8 mouse cellular contexts compared by ENCODE assay signal in genomic region chr1:72877892-72878291, GRCm38 (mm10). TPM values are rescaled to one million over a fixed set of nuclear protein-coding genes. Genes with fewer than 3 reads are reported as not detected.
DNase-seq lines count a peak whose midpoint lies in the region; ATAC-seq and TF ChIP-seq lines count a peak whose summit lies in the region.

No protein-coding gene starts in this region.

- WGBS in heart, embryonic 13.5 days, result 0% methylated on average over 3 of the region's 3 CpGs
- WGBS in kidney, postnatal 0 days, result 6% methylated on average over 3 of the region's 3 CpGs
- 2% methylated on average over 3 of the region's 3 CpGs for WGBS in midbrain, embryonic 10.5 days

- TF ChIP-seq CTCF in testis, adult 2 months (IDR thresholded peaks at IDR 0.05; ENCODE audit: control insufficient read depth, insufficient read depth, insufficient replicate concordance, low read depth, low read length), result peak; percentile 49; the same call in 1 of the 2 replicates
- TF ChIP-seq CTCF in kidney, postnatal 0 days (IDR thresholded peaks at IDR 0.05; ENCODE audit: low read depth), result peak; percentile 89

- H3K9ac ChIP-seq in heart, embryonic 13.5 days, result peak overlapping the region; percentile 66
- H3K9ac ChIP-seq in kidney, postnatal 0 days (ENCODE audit: low read depth, low read length), result no peak overlapping the region

- no peak overlapping the region for H3K4me3 ChIP-seq in testis, adult 2 months (ENCODE audit: control insufficient read depth, low read depth, low read length)
- peak overlapping the region; percentile 29 for H3K4me3 ChIP-seq in heart, embryonic 13.5 days
- H3K4me3 ChIP-seq in kidney, postnatal 0 days (replicated peaks; ENCODE audit: low read depth, low read length), result no peak overlapping the region
- H3K4me3 ChIP-seq in midbrain, embryonic 10.5 days, result peak overlapping the region; percentile 21

- no peaks in the 10 kb centered on the region for H3K27me3 ChIP-seq in testis, adult 2 months (ENCODE audit: control insufficient read depth, insufficient read depth, low read length)
- peaks cover 5% of the 10 kb centered on the region; the same call in 1 of the 2 replicates for H3K27me3 ChIP-seq in heart, embryonic 13.5 days (replicated peaks)
- no peaks in the 10 kb centered on the region for H3K27me3 ChIP-seq in kidney, postnatal 0 days (ENCODE audit: insufficient read depth, low read length)
- peaks cover 63% of the 10 kb centered on the region for H3K27me3 ChIP-seq in midbrain, embryonic 10.5 days (ENCODE audit: low read depth, poor library complexity, severe bottlenecking)

- ATAC-seq in common myeloid progenitor, adult 5-6 weeks (replicated peaks; ENCODE audit: low read depth, poor library complexity, severe bottlenecking), result peak; percentile 91
- ATAC-seq in heart, embryonic 13.5 days (ENCODE audit: extremely low read depth, insufficient number of reproducible peaks, low FRiP score, low TSS enrichment), result no peak
- peak; percentile 34; the same call in 1 of the 2 replicates for ATAC-seq in kidney, postnatal 0 days (replicated peaks; ENCODE audit: low FRiP score, low read depth)
- ATAC-seq in CD4-positive, CD25-positive, alpha-beta regulatory T cell, adult 4 months, result no peak

- no peak for TF ChIP-seq POLR2A in testis, adult 2 months (IDR thresholded peaks at IDR 0.05; ENCODE audit: control insufficient read depth, low read depth, low read length)

- no peaks in the 10 kb centered on the region for H3K36me3 ChIP-seq in testis, adult 2 months (ENCODE audit: control insufficient read depth, insufficient read depth, low read length)
- no peaks in the 10 kb centered on the region for H3K36me3 ChIP-seq in heart, embryonic 13.5 days
- H3K36me3 ChIP-seq in kidney, postnatal 0 days (ENCODE audit: insufficient read depth, low read length), result no peaks in the 10 kb centered on the region
- no peaks in the 10 kb centered on the region for H3K36me3 ChIP-seq in midbrain, embryonic 10.5 days

- peak overlapping the region; percentile 61 for H3K4me2 ChIP-seq in heart, embryonic 13.5 days
- peak overlapping the region; percentile 38 for H3K4me2 ChIP-seq in kidney, postnatal 0 days (ENCODE audit: low read length)

- H3K9me3 ChIP-seq in heart, embryonic 13.5 days, result no peaks in the 10 kb centered on the region
- H3K9me3 ChIP-seq in kidney, postnatal 0 days (replicated peaks; ENCODE audit: low read length), result no peaks in the 10 kb centered on the region
- H3K9me3 ChIP-seq in midbrain, embryonic 10.5 days (replicated peaks), result no peaks in the 10 kb centered on the region

- no peak overlapping the region for H3K27ac ChIP-seq in testis, adult 2 months (ENCODE audit: control insufficient read depth, insufficient read depth, low read depth, low read length)
- no peak overlapping the region for H3K27ac ChIP-seq in heart, embryonic 13.5 days (replicated peaks)
- H3K27ac ChIP-seq in kidney, postnatal 0 days, result no peak overlapping the region
- peak overlapping the region; percentile 49 for H3K27ac ChIP-seq in midbrain, embryonic 10.5 days (replicated peaks)

- H3K4me1 ChIP-seq in testis, adult 2 months (ENCODE audit: control insufficient read depth, insufficient read depth, low read length), result peaks cover 8% of the 10 kb centered on the region
- H3K4me1 ChIP-seq in heart, embryonic 13.5 days, result peaks cover 32% of the 10 kb centered on the region
- peaks cover 10% of the 10 kb centered on the region for H3K4me1 ChIP-seq in kidney, postnatal 0 days (replicated peaks; ENCODE audit: insufficient read depth, low read length)
- H3K4me1 ChIP-seq in midbrain, embryonic 10.5 days, result peaks cover 52% of the 10 kb centered on the region

- no peak for DNase-seq in testis, postnatal 14 days (ENCODE audit: low spot score)
- DNase-seq in kidney, postnatal 0 days (ENCODE audit: low spot score), result peak; percentile 93
- peak; percentile 31 for DNase-seq in midbrain, embryonic 10.5 days (ENCODE audit: low spot score)
- DNase-seq in urinary bladder, postnatal 25 days (ENCODE audit: low spot score), result no peak

RNA-seq across cellular contexts. Expression of gene Igfbp5, which starts 3.2 kb away (rescaled TPM):
- polyA plus RNA-seq in testis, adult 2 months (2012; rRNA removed), result 1.3 and 2.3 TPM in 2 replicates
- total RNA-seq in common myeloid progenitor, adult 5-6 weeks (2017), result 0.37 and 1.0 TPM in 2 replicates
- 110 and 126 TPM in 2 replicates for polyA plus RNA-seq in heart, embryonic 13.5 days (2015; fragmentation: Nextera tagmentation; extraction: Ambion mirVana)
- polyA plus RNA-seq in kidney, postnatal 0 days (2015; fragmentation: Nextera tagmentation; extraction: Ambion mirVana), result 87.7 and 95.0 TPM in 2 replicates
- polyA plus RNA-seq in midbrain, embryonic 10.5 days (2016; fragmentation: Nextera tagmentation; extraction: Ambion mirVana), result 48.2 and 49.9 TPM in 2 replicates
- not detected for polyA plus RNA-seq in CD4-positive, CD25-positive, alpha-beta regulatory T cell, adult 4 months (2017; shearing (Covaris generic))

RNA-seq across cellular contexts. Expression of gene Igfbp2, which starts 53.6 kb away (rescaled TPM):
- 20.2 and 27.3 TPM in 2 replicates for polyA plus RNA-seq in testis, adult 2 months (2012; rRNA removed)
- not detected in 2 replicates for total RNA-seq in common myeloid progenitor, adult 5-6 weeks (2017)
- polyA plus RNA-seq in heart, embryonic 13.5 days (2015; fragmentation: Nextera tagmentation; extraction: Ambion mirVana), result 85.0 and 87.3 TPM in 2 replicates
- 116 and 123 TPM in 2 replicates for polyA plus RNA-seq in kidney, postnatal 0 days (2015; fragmentation: Nextera tagmentation; extraction: Ambion mirVana)
- 585 and 600 TPM in 2 replicates for polyA plus RNA-seq in midbrain, embryonic 10.5 days (2016; fragmentation: Nextera tagmentation; extraction: Ambion mirVana)
- polyA plus RNA-seq in CD4-positive, CD25-positive, alpha-beta regulatory T cell, adult 4 months (2017; shearing (Covaris generic)), result not detected

Comparison
In these comparisons a context has a peak if more than half of its experiments do, and no peak if none do; other contexts are left out.
1. H3K4me3 ChIP-seq: peak in heart, embryonic 13.5 days (single experiment) and midbrain, embryonic 10.5 days (single experiment); none in testis, adult 2 months (single experiment) and kidney, postnatal 0 days (single experiment).
2. DNase-seq: peak in kidney, postnatal 0 days (single experiment) and midbrain, embryonic 10.5 days (single experiment); none in testis, postnatal 14 days (single experiment) and urinary bladder, postnatal 25 days (single experiment).
3. ATAC-seq: peak in common myeloid progenitor, adult 5-6 weeks (single experiment) and kidney, postnatal 0 days (single experiment); none in heart, embryonic 13.5 days (single experiment) and CD4-positive, CD25-positive, alpha-beta regulatory T cell, adult 4 months (single experiment).
4. RNA of gene Igfbp5, which starts 3.2 kb away (polyA plus RNA-seq): 110 to 126 TPM in heart, embryonic 13.5 days, 87.7 to 95.0 TPM in kidney, postnatal 0 days and 48.2 to 49.9 TPM in midbrain, embryonic 10.5 days; 1.3 to 2.3 TPM in testis, adult 2 months and not detected in CD4-positive, CD25-positive, alpha-beta regulatory T cell, adult 4 months; every median in the first group is over 10 times any median in the second.
5. RNA of gene Igfbp2, which starts 53.6 kb away (polyA plus RNA-seq): 585 to 600 TPM in midbrain, embryonic 10.5 days, 116 to 123 TPM in kidney, postnatal 0 days, 85.0 to 87.3 TPM in heart, embryonic 13.5 days and 20.2 to 27.3 TPM in testis, adult 2 months; not detected in CD4-positive, CD25-positive, alpha-beta regulatory T cell, adult 4 months; every median in the first group is over 10 times any median in the second.